Mouse (Mus musculus) myocyte (in vitro differentiated cells): Measurements from ENCODE around the gene BC048679.

Experiments
- CEBPB ChIP-seq: IDR thresholded peaks from 2 replicates; pipeline ENCODE4 v1.6.1; 2011; ENCODE audit warnings: mild to moderate bottlenecking, moderate library complexity; ENCODE audit not compliant: poor library complexity, insufficient read depth, severe bottlenecking
- E2F4 ChIP-seq: IDR thresholded peaks from one replicate; pipeline ENCODE4 v1.6.1; 2011; ENCODE audit warnings: mild to moderate bottlenecking, control low read depth, moderate library complexity; ENCODE audit not compliant: insufficient read depth
- MAX ChIP-seq: IDR thresholded peaks from one replicate; pipeline ENCODE4 v1.6.1; 2011; ENCODE audit warnings: low read depth, mild to moderate bottlenecking, control low read depth
- MYOD1 ChIP-seq, 3 experiments: IDR thresholded peaks; one replicate each; pipeline ENCODE4 v1.6.1; 2011; ENCODE audit warnings: control low read depth in 2 of 3, low read depth in 2 of 3, mild to moderate bottlenecking in 2 of 3, moderate library complexity in 1 of 3; ENCODE audit not compliant: insufficient read length in 2 of 3, control insufficient read depth in 1 of 3
- MYOG ChIP-seq, 3 experiments: IDR thresholded peaks; one replicate each; pipeline ENCODE4 v1.6.1; 2011; ENCODE audit warnings: control low read depth in 2 of 3, low read depth in 2 of 3, mild to moderate bottlenecking in 2 of 3; ENCODE audit not compliant: insufficient read length in 2 of 3, control insufficient read depth in 1 of 3, insufficient read depth in 1 of 3
- POLR2A ChIP-seq: IDR thresholded peaks from one replicate; pipeline ENCODE4 v1.6.1; 2011; ENCODE audit warnings: low read depth, mild to moderate bottlenecking, control low read depth, moderate library complexity; ENCODE audit not compliant: insufficient read length
- POLR2AphosphoS2 ChIP-seq: IDR thresholded peaks from one replicate; pipeline ENCODE4 v1.6.1; 2011; ENCODE audit warnings: low read depth, control low read depth; ENCODE audit not compliant: insufficient read length
- REST ChIP-seq: IDR thresholded peaks from one replicate; pipeline ENCODE4 v1.6.1; 2011; ENCODE audit warnings: mild to moderate bottlenecking, control low read depth, moderate library complexity; ENCODE audit not compliant: insufficient read depth, insufficient read length
- SRF ChIP-seq: IDR thresholded peaks from one replicate; pipeline ENCODE4 v1.6.1; 2011; ENCODE audit warnings: low read depth; ENCODE audit not compliant: control insufficient read depth, insufficient read length
- TCF12 ChIP-seq: IDR thresholded peaks from one replicate; pipeline ENCODE4 v1.6.1; 2011; ENCODE audit warnings: mild to moderate bottlenecking, control low read depth; ENCODE audit not compliant: poor library complexity, insufficient read depth, severe bottlenecking
- TCF3 ChIP-seq: IDR thresholded peaks from one replicate; pipeline ENCODE4 v1.6.1; 2011; ENCODE audit warnings: low read depth, control low read depth; ENCODE audit not compliant: insufficient read length
- USF1 ChIP-seq: IDR thresholded peaks from one replicate; pipeline ENCODE4 v1.6.1; 2011; ENCODE audit warnings: low read depth, mild to moderate bottlenecking, control low read depth, moderate library complexity

DNA sequence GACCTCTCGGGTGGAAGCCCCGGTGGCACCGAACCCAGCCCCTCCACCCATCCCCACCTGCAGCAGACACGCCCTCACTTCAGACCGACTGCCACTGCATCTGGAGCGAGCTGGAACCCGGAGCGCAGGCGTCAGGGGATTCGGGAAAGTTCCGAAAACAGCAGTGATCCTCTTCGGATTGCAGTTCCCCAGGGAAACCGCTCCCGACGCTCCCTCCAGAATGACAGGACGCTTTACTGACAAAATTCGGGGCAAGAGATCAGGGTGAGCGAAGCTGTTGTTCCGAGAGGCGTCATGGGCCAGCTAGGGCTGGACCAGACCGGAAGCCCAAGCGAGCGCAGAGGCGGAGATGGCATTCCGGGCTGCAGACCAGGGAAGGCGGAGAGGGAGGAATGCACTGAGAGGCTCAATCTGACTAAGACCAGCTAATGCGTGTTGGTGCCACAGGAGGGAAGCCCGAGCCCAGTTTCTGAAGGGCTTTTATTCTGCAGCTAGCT lies 42.9 kb downstream of the BC048679 start, which contains the start of gene Cpeb1:
- TF ChIP-seq E2F4 (no peak), POLR2A (no peak), MYOD1 (IDR thresholded peaks at IDR 0.05; ENCODE audit: control insufficient read depth in 1 of 3, insufficient read length in 2 of 3, low read depth in 2 of 3) (no peak), SRF (no peak), USF1 (no peak), POLR2AphosphoS2 (no peak), MYOG (IDR thresholded peaks at IDR 0.05; ENCODE audit: control insufficient read depth in 1 of 3, insufficient read depth in 1 of 3, insufficient read length in 2 of 3, low read depth in 2 of 3) (no peak), MAX (no peak), REST (no peak), TCF3 (no peak), CEBPB (no peak), TCF12 (no peak)
